Mouse (Mus musculus): ENCODE measurements around the gene Barx1. TPM values are rescaled to one million over a fixed set of nuclear protein-coding genes. Genes with fewer than 3 reads are reported as not detected.

The Barx1 gene
- polyA plus RNA-seq (2015; fragmentation: Nextera tagmentation; extraction: Ambion mirVana) = 0.20 and 0.48 TPM in 2 replicates

DNA sequence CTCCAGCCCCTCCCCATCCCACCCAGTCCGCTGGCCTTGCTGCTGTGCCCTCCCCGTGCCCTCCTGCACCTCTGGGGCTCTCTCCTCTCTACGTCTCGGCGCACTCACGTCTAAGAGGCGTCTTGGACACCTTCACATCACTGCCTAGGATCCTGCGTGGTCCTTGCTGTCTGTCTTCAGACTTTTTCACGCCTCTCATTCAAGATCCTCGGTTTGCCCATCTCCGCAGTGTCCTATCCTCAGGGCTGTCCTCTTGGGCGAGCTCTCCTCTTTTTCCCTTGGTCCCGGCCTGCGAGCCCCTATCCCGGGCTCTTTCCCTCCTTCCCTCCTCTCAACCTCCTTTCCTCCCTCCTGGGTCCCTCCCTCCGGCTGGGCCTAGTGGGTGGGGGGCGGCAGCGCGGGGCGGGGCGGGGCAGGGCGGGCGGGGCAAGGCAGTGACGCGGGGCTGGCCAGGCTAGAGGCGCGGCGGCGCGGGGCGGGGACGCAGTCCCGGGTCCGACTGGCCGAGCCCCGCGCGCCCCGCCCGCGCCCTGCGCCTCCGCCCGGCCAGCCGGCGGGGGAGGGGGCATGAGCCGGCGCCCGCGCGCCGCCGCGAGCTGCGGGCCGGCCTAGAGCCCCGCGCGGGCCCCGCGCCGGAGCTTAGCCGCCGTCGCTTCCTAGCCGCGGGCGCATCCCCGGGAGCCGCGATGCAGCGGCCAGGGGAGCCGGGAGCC is at the start of gene Barx1:
Gene Barx1 (plus strand): TSS at position 568 of the 713 bp plus-strand sequence.
- Histone ChIP-seq H3K4me3 (peak within 1 kb of the TSS; percentile 48), H3K9me3 (replicated peaks) (no peaks in the 10 kb centered on the region), H3K36me3 (no peaks in the 10 kb centered on the region), H3K27me3 (peaks cover 99% of the 10 kb centered on the region), H3K4me2 (peak within 1 kb of the TSS; percentile 85), H3K27ac (no peak within 1 kb of the TSS), H3K9ac (peak within 1 kb of the TSS; percentile 41), H3K4me1 (replicated peaks) (peaks cover 52% of the 10 kb centered on the region)
- under 1% methylated on average over 47 of the region's 73 CpGs for WGBS
- ATAC-seq (replicated peaks; ENCODE audit: insufficient number of reproducible peaks, insufficient read depth, low FRiP score, low read depth) = no peak

DNA sequence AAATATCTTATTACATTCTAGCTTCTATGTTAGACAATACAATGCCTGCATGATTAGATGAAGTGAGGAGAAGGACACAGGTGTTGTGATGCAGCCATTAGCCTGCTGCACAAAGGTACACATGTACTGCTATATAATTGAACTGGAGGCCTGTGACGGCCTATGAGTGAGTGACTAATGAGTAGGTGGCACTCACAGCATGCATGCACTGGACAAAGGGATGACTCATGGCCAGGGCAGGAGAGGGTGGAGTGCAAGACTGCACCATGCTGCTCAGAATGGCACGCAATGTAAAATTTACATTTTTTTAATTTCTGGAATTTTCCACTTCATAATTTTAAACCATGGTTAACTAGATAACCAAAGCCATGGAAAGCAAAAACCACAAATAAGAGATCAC is 48.3 kb upstream of the Barx1 start:
- Histone ChIP-seq H3K9ac (no peak overlapping the region), H3K4me2 (no peak overlapping the region), H3K36me3 (no peaks in the 10 kb centered on the region; the same call in 1 of the 2 replicates), H3K4me1 (replicated peaks) (no peaks in the 10 kb centered on the region), H3K27me3 (no peaks in the 10 kb centered on the region), H3K4me3 (no peak overlapping the region), H3K9me3 (replicated peaks) (peaks cover 10% of the 10 kb centered on the region), H3K27ac (no peak overlapping the region)
- WGBS = 84% methylated on average over 2 of the region's 2 CpGs
- no peak for ATAC-seq (replicated peaks; ENCODE audit: insufficient number of reproducible peaks, insufficient read depth, low FRiP score, low read depth)

DNA sequence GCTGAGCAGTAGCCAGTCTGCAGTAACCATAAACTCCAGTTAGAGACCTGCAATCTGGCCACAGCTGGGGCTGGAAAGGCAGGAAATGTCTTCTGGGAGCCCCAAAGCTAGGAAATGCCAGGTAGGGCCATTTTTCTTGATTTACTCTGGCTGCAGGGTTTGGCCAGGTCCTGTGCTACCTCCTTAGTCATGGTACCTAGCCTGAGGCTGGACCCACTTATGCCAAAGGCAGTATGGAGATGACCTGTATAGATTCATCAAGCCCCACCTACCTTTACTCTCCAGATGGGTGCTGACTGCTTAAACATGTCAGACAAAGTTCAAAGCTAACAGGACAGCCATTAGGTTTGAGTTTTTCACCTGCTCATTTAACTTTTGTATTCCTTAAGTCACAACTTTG is 45.0 kb upstream of the Barx1 start:
- H3K36me3 ChIP-seq = no peaks in the 10 kb centered on the region; the same call in 1 of the 2 replicates
- no peaks in the 10 kb centered on the region for H3K27me3 ChIP-seq
- H3K4me1 ChIP-seq (replicated peaks) = no peaks in the 10 kb centered on the region
- no peak overlapping the region for H3K4me3 ChIP-seq
- H3K4me2 ChIP-seq = no peak overlapping the region
- H3K27ac ChIP-seq = no peak overlapping the region
- no peak overlapping the region for H3K9ac ChIP-seq
- no peak for ATAC-seq (replicated peaks; ENCODE audit: insufficient number of reproducible peaks, insufficient read depth, low FRiP score, low read depth)
- peaks cover 10% of the 10 kb centered on the region for H3K9me3 ChIP-seq (replicated peaks)

DNA sequence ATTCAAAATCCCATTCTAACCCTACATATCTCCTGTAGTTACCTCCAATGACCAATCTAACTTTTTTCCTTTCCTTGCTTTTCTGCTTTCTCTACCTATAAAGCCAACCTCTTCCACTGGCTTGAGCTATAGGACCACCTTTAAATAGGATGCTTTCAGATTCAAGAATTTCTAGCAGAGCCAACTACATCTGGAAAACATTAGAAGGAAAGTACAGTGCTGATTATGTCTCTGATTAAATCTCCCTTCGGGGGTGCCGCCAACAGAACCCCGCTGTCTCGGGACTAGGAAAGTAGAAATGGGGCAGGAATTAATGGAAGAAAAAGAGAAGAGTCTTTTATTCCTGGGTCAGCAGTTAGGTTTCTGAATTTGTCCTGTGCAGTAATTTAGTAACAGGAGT is 43.9 kb upstream of the Barx1 start:
- H3K4me1 ChIP-seq (replicated peaks) = no peaks in the 10 kb centered on the region
- peaks cover 10% of the 10 kb centered on the region for H3K9me3 ChIP-seq (replicated peaks)
- no peaks in the 10 kb centered on the region for H3K27me3 ChIP-seq
- H3K27ac ChIP-seq = no peak overlapping the region
- 82% methylated on average over 4 of the region's 4 CpGs for WGBS
- no peaks in the 10 kb centered on the region; the same call in 1 of the 2 replicates for H3K36me3 ChIP-seq
- no peak overlapping the region for H3K4me3 ChIP-seq
- no peak overlapping the region for H3K4me2 ChIP-seq
- ATAC-seq (replicated peaks; ENCODE audit: insufficient number of reproducible peaks, insufficient read depth, low FRiP score, low read depth) = no peak
- no peak overlapping the region for H3K9ac ChIP-seq

DNA sequence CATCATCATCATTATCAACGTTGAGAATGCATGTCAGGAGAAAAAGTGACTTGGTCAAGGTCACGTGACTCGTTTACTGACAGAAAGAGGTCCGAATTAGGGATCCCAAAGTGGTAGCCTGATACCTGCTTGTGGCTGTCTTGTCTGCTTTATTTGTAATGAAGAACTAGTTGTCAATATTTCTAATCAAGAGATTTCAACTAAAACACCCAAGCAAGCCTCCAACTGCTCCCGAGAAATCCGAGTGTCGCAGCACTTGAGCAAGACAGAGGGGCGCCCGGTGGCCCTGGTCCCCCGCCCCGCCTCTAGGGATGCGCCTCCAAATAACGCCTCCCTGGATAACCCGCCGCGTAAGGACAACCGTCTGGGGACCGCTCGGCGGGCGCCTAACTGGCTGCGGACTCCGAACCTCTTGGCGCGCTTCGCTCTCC is 37.8 kb upstream of the Barx1 start:
- no peaks in the 10 kb centered on the region for H3K9me3 ChIP-seq (replicated peaks)
- H3K27ac ChIP-seq = peak overlapping the region; percentile 89
- H3K4me3 ChIP-seq = peak overlapping the region; percentile 85
- peak; percentile 71; the same call in 1 of the 2 replicates for ATAC-seq (replicated peaks; ENCODE audit: insufficient number of reproducible peaks, insufficient read depth, low FRiP score, low read depth)
- WGBS = 2% methylated on average over 26 of the region's 26 CpGs
- peak overlapping the region; percentile 84 for H3K9ac ChIP-seq
- peak overlapping the region; percentile 85 for H3K4me2 ChIP-seq
- H3K27me3 ChIP-seq = no peaks in the 10 kb centered on the region
- 0 out of 2 replicates have a peak, but pooled peaks cover 5% of the 10 kb centered on the region for H3K4me1 ChIP-seq (replicated peaks)
- no peaks in the 10 kb centered on the region for H3K36me3 ChIP-seq

DNA sequence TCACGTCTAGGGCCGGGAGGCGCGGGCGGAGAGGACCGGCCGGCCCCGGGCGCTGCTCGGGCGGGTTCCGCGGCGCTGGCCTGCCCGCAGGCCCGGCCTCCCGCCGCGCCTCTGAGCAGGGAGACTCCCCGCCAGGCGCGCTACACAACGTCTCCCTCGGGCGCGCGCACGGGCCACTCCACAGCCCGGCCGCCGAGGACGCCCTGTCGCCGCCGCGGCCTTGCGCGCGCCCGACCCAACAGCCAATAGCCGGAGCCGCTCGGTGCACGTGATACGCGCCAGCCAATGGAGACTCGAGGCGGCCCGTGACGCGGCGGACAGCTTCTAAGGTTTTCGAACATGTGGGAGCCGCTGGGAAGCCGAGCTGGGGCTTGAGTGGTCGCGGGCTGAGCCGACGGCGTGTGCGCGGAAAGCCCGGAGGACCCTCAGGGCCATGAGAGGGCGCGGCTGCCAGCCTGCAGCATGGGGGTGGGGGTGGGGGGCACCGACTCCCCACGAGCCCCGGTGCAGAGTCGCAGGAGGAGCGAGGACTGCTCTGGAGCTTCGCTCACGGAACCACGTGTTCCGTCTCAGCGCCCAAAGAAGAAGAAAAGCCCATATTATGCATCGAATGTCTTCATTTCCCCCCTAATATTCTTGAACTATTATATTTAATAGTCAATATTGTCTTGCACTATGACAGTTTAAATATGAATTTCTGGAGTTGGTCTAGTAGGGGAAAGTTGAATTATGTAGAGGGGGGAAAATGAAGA is 37.2 kb upstream of the Barx1 start, which contains the start of gene Ptpdc1:
Gene Ptpdc1 (minus strand): TSS at position 232 of the 752 bp plus-strand sequence.
- Histone ChIP-seq H3K36me3 (no peaks in the 10 kb centered on the region), H3K9ac (peak within 1 kb of the TSS; percentile 84), H3K27ac (peak within 1 kb of the TSS; percentile 89), H3K27me3 (no peaks in the 10 kb centered on the region), H3K4me2 (peak within 1 kb of the TSS; percentile 85), H3K9me3 (replicated peaks) (no peaks in the 10 kb centered on the region), H3K4me3 (peak within 1 kb of the TSS; percentile 85), H3K4me1 (replicated peaks) (0 out of 2 replicates have a peak, but pooled peaks cover 5% of the 10 kb centered on the region)
- ATAC-seq (replicated peaks; ENCODE audit: insufficient number of reproducible peaks, insufficient read depth, low FRiP score, low read depth) = peak; percentile 99
- WGBS = 2% methylated on average over 75 of the region's 76 CpGs

DNA sequence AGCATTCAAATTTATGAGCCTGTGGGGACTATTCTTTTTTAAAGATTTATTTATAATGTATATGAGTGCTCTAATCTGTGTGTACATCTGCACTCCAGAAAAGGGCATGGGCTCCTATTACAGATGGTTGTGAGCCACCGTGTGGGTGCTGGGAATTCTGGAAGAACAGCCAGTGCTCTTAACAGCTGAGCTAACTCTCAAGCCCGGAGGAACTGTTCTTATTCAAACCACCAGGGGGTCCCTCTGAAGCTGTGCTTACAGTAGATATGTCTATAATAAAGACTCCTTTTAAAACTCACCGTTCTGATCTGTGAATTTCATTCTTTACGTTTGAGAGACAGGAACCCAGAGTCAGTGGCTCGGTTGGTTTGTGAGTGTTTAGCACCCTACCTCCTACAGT is 31.1 kb upstream of the Barx1 start:
- Histone ChIP-seq H3K27me3 (no peaks in the 10 kb centered on the region), H3K9ac (no peak overlapping the region), H3K4me1 (replicated peaks) (no peaks in the 10 kb centered on the region), H3K36me3 (no peaks in the 10 kb centered on the region), H3K4me2 (no peak overlapping the region), H3K4me3 (no peak overlapping the region), H3K9me3 (replicated peaks) (no peaks in the 10 kb centered on the region), H3K27ac (no peak overlapping the region)
- no peak for ATAC-seq (replicated peaks; ENCODE audit: insufficient number of reproducible peaks, insufficient read depth, low FRiP score, low read depth)
- 69% methylated on average over 5 of the region's 5 CpGs for WGBS

DNA sequence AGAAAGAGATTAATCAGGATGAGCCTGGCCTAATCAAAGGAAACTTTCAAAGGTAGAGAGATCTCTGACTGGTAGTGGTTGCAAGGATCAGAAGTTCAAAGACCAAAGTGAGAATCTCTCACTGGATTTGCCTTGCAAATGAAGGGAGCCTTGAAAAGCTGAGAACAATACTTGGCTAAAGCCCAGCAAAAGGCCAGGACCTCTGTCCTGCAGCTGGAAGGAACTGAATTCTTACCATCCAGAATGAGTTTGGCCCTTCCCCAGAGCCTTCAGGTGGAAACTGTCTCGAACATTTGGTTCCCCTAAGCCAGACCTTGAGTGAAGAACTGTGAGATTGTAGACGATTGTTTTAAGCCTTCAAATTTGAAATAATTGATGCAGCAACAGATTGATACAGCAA is 25.1 kb upstream of the Barx1 start:
- H3K36me3 ChIP-seq = no peaks in the 10 kb centered on the region
- H3K9me3 ChIP-seq (replicated peaks) = no peaks in the 10 kb centered on the region
- no peak overlapping the region for H3K9ac ChIP-seq
- WGBS = 46% methylated on average over 2 of the region's 2 CpGs
- no peaks in the 10 kb centered on the region for H3K27me3 ChIP-seq
- no peak overlapping the region for H3K27ac ChIP-seq
- ATAC-seq (replicated peaks; ENCODE audit: insufficient number of reproducible peaks, insufficient read depth, low FRiP score, low read depth) = no peak
- no peaks in the 10 kb centered on the region for H3K4me1 ChIP-seq (replicated peaks)
- no peak overlapping the region for H3K4me2 ChIP-seq
- no peak overlapping the region for H3K4me3 ChIP-seq

DNA sequence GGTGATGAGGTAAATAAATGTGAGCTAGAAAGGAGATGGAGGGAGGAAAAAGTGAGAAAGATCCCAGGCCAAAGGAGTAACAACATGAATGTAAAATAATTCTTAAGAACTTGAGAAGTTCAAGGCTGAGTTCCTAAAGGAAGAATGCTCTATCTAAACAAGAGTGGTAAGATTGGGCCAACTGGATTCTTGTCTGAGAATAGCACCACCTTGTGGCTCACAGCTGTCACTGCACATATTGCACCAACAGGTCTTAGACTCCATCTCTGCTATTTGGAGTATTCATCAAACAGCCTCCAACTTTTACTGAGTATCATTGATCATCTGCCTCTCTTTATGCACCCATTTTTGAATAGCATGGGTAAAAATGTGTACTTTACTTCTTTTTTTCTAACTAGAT is 23.2 kb upstream of the Barx1 start:
- ATAC-seq (replicated peaks; ENCODE audit: insufficient number of reproducible peaks, insufficient read depth, low FRiP score, low read depth) = no peak
- no peak overlapping the region for H3K4me3 ChIP-seq
- H3K27me3 ChIP-seq = no peaks in the 10 kb centered on the region
- H3K27ac ChIP-seq = no peak overlapping the region
- H3K36me3 ChIP-seq = no peaks in the 10 kb centered on the region
- H3K9ac ChIP-seq = no peak overlapping the region
- no peaks in the 10 kb centered on the region for H3K9me3 ChIP-seq (replicated peaks)
- H3K4me2 ChIP-seq = no peak overlapping the region
- H3K4me1 ChIP-seq (replicated peaks) = no peaks in the 10 kb centered on the region

DNA sequence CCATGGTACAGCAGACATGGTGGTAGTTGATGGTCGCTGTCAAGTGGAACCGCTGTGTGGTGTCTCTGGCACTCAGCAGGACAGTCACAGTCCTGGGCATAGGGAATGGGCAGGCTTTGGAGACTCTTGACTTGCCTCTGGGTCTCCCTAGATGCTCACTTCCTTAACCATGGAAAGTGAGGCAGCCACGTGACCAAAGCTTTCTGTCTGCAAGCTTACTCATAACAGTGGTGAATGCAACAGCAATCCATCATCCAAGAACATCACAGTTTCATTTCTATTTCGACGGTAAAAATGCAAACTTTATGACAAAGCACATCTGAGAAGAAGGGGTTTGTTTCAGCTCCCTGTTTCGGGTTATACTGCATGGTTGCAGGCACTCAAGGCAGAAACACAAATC is 19.7 kb upstream of the Barx1 start:
- Histone ChIP-seq H3K27me3 (no peaks in the 10 kb centered on the region), H3K9me3 (replicated peaks) (no peaks in the 10 kb centered on the region), H3K9ac (no peak overlapping the region), H3K4me3 (no peak overlapping the region), H3K36me3 (no peaks in the 10 kb centered on the region), H3K27ac (no peak overlapping the region), H3K4me1 (replicated peaks) (no peaks in the 10 kb centered on the region), H3K4me2 (no peak overlapping the region)
- 77% methylated on average over 6 of the region's 6 CpGs for WGBS
- ATAC-seq (replicated peaks; ENCODE audit: insufficient number of reproducible peaks, insufficient read depth, low FRiP score, low read depth) = no peak

DNA sequence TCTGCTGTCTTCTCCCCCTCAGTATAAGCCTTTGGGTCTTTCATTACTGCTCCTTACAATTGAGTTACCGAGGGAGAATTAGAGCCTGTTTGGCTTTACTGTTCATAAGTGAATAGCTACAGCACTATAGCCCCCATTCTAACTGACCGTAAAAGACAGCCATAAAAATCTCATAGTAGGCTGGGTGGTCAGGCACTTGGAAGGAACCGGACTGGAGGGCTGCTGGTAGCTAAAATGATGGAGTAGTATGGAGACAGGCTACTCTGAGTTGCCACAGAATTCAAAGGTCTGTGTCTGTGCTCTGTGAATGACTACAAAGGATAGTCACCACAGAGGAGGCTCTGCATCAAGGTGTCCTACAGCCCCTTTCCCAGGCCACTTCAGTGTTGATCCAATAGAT is 18.8 kb upstream of the Barx1 start:
- Histone ChIP-seq H3K4me3 (no peak overlapping the region), H3K9ac (no peak overlapping the region), H3K36me3 (no peaks in the 10 kb centered on the region), H3K27ac (no peak overlapping the region), H3K4me2 (no peak overlapping the region), H3K27me3 (no peaks in the 10 kb centered on the region), H3K4me1 (replicated peaks) (no peaks in the 10 kb centered on the region), H3K9me3 (replicated peaks) (no peaks in the 10 kb centered on the region)
- no peak for ATAC-seq (replicated peaks; ENCODE audit: insufficient number of reproducible peaks, insufficient read depth, low FRiP score, low read depth)
- WGBS = 75% methylated on average over 3 of the region's 3 CpGs

All from heart, embryonic 15.5 days (tissue).